Mouse (Mus musculus) limb, embryonic 11.5 days (tissue): ENCODE data around the gene Cks2. TPM values are rescaled to one million over a fixed set of nuclear protein-coding genes. Genes with fewer than 3 reads are reported as not detected.
"Not testable (repeated sequence)": the region's sequence is repeated elsewhere in the genome, so short reads cannot be mapped to it uniquely, and the experiment has no call there.

ENCODE experiments used
- ATAC-seq: fragments of 200-750 bp; cut with Nextera tagmentation; 2 replicates; pipeline ENCODE4 v1.8.0; 2017; ENCODE audit warnings: low read depth; ENCODE audit not compliant: insufficient number of reproducible peaks, low FRiP score, low TSS enrichment
- DNase-seq: peaks from one replicate; pipeline ENCODE4 v3.0.0-alpha.2; 2015; ENCODE audit warnings: low spot score
- H3K27ac ChIP-seq: fragments of 300-500 bp; sonication (generic); replicated peaks from 2 replicates; pipeline ENCODE4 v1.5.1; 2014; ENCODE audit warnings: low read depth, mild to moderate bottlenecking, low read length
- H3K27me3 ChIP-seq: fragments of 300-500 bp; sonication (generic); 2 replicates; pipeline ENCODE4 v1.6.1; 2014; ENCODE audit warnings: mild to moderate bottlenecking, low read length, mixed read lengths; ENCODE audit not compliant: control insufficient read depth, insufficient read depth
- H3K36me3 ChIP-seq: fragments of 300-500 bp; sonication (generic); 2 replicates; pipeline ENCODE4 v1.6.1; 2014; ENCODE audit warnings: mild to moderate bottlenecking, low read length, moderate library complexity, mixed read lengths; ENCODE audit not compliant: control insufficient read depth, insufficient read depth
- H3K4me1 ChIP-seq: fragments of 300-500 bp; sonication (generic); 2 replicates; pipeline ENCODE4 v1.6.1; 2014; ENCODE audit warnings: low read length, mixed read lengths; ENCODE audit not compliant: control insufficient read depth, insufficient read depth
- H3K4me2 ChIP-seq: fragments of 300-500 bp; sonication (generic); 2 replicates; pipeline ENCODE4 v1.6.1; 2014; ENCODE audit warnings: low read depth, mild to moderate bottlenecking, moderate library complexity; ENCODE audit not compliant: severe bottlenecking
- H3K4me3 ChIP-seq: fragments of 300-500 bp; sonication (generic); 2 replicates; pipeline ENCODE4 v1.5.1; 2014; ENCODE audit warnings: low read depth, low read length
- H3K9ac ChIP-seq: fragments of 300-500 bp; sonication (generic); 2 replicates; pipeline ENCODE4 v1.6.1; 2014; ENCODE audit warnings: mild to moderate bottlenecking, low read length
- H3K9me3 ChIP-seq: fragments of 300-500 bp; sonication (generic); 2 replicates; pipeline ENCODE4 v1.6.1; 2016; ENCODE audit warnings: low read length; ENCODE audit not compliant: control insufficient read depth
- WGBS: fragments of 180-500 bp; shearing (Covaris S2); extraction: QIAGEN DNeasy Blood & Tissue Kit; methylation state at CpG from one replicate; pipeline ENCODE4 v1.1.7; 2014; 5-methylcytosine and 5-hydroxymethylcytosine counted together
- polyA plus RNA-seq: library from polyadenylated mRNA; unstranded; fragments of >200 nt; fragmentation: Nextera tagmentation; extraction: Ambion mirVana; gene quantifications from 2 replicates; pipeline ENCODE4 v1.2.1, GENCODE M21; 2014

Gene Cks2
- polyA plus RNA-seq, 1 experiment from 2014 or later, result 467 TPM

DNA sequence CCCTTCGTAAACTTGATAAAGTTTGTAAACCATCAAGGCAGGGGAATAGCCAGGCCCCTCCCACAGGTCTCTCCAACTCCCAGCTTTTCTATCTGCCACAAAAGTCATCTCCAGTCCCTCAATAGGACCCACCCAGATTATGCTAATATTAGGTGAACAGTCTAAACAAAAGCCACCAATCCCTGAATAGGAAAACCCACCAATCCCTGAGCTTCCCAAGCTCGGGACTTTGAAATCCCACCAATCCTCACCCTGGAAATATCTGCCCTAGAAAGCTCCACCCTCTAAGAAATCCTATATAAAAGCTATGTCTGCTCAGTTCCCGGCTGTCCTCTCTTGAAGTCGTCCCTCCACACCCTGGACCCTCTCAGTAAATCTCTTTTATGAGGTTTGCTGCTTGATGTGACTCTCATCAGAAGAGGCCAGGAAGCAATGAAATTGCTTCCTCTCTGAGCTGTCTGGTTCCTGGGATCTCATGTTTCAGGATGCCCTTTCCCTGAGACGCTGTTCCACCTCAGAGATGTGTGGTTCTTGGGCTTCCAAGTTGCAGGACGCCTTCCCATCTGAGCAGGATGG is 16.7 kb upstream of the Cks2 start:
- WGBS, result 55% methylated on average over 6 of the region's 6 CpGs
- no peak overlapping the region for H3K27ac ChIP-seq
- H3K9me3 ChIP-seq, result no peaks in the 10 kb centered on the region
- DNase-seq (no peak), ATAC-seq (no peak)
- no peak overlapping the region for H3K9ac ChIP-seq
- no peak overlapping the region for H3K4me2 ChIP-seq
- no peaks in the 10 kb centered on the region for H3K36me3 ChIP-seq
- no peaks in the 10 kb centered on the region for H3K4me1 ChIP-seq
- H3K27me3 ChIP-seq, result no peaks in the 10 kb centered on the region
- H3K4me3 ChIP-seq, result no peak overlapping the region

GRCm38 (mm10) chr13:51631354-51631992 is 13.6 kb upstream of the Cks2 start:
- Histone ChIP-seq H3K4me3 (no peak overlapping the region), H3K9ac (no peak overlapping the region), H3K4me1 (no peaks in the 10 kb centered on the region), H3K36me3 (no peaks in the 10 kb centered on the region), H3K27me3 (no peaks in the 10 kb centered on the region), H3K4me2 (no peak overlapping the region), H3K27ac (no peak overlapping the region), H3K9me3 (no peaks in the 10 kb centered on the region)
- DNase-seq (no peak), ATAC-seq (no peak)
- WGBS, result 83% methylated on average over 15 of the region's 15 CpGs

DNA sequence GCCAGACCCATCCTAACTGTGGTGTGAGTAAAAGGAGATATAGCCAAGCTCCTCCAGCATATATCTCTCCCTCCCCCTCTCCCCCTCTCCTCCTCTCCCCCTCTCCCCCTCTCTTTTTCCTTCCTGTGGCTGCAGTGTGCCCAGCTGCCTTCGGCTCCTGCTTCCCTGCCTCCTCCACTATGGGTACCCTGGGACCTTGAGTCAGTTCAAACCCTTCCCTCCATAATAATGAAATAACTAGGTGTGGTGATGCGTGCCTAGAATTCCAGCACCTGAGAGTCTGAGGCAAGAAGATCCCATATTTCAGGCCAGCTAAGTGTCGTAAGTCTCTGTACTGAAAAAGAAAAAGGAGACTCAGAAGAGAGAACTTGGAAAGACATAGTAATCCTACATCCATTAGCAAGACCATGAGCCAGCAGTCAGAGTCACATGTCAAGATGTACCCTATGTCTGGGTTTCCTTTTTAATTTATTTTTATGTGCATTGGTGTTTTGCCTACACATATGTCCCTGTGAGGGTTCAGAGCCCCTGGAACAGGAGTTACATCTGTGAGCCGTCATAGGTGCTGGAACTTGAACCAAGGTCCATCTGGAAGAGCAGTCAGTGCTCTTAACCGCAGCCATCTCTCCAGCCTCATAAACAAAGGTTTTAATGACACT is 12.3 kb upstream of the Cks2 start:
- no peak overlapping the region for H3K4me2 ChIP-seq
- H3K9me3 ChIP-seq, result no peaks in the 10 kb centered on the region
- no peaks in the 10 kb centered on the region for H3K4me1 ChIP-seq
- H3K4me3 ChIP-seq, result no peak overlapping the region
- WGBS, result 77% methylated on average over 5 of the region's 5 CpGs
- DNase-seq, result no peak
- no peak for ATAC-seq
- H3K27ac ChIP-seq, result no peak overlapping the region
- no peak overlapping the region for H3K9ac ChIP-seq
- no peaks in the 10 kb centered on the region for H3K36me3 ChIP-seq
- H3K27me3 ChIP-seq, result no peaks in the 10 kb centered on the region

- H3K4me1 ChIP-seq, H3K9me3 ChIP-seq, H3K36me3 ChIP-seq, H3K4me2 ChIP-seq, H3K9ac ChIP-seq, H3K27me3 ChIP-seq, DNase-seq, H3K4me3 ChIP-seq, H3K27ac ChIP-seq, ATAC-seq: not testable (repeated sequence)
- no CpG with 5 or more reads among the region's 9 CpGs for WGBS
Measured at GRCm38 (mm10) chr13:51635384-51635783, 9.6 kb upstream of the Cks2 start.

DNA sequence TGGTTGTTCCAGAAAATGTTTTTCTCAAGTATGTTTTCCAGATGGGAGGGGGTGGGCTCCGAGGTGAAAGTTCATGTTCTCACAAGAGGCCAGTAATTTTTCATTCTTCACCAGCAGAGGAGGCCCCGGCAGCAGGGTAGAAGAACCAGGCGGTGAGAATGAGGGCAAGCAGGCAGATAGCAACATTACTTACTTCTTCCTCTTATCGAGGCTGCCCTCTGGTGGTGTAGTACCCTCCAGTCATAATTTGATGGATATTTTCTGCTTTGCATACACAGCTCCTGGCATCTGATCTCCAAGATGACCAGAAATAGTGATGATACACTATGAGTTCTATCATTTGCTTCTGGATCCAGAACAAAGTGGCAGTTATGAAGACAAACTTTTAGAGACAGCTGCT is 6.1 kb upstream of the Cks2 start:
- WGBS, result 90% methylated on average over 4 of the region's 4 CpGs
- no peaks in the 10 kb centered on the region for H3K36me3 ChIP-seq
- ATAC-seq, result no peak

DNA sequence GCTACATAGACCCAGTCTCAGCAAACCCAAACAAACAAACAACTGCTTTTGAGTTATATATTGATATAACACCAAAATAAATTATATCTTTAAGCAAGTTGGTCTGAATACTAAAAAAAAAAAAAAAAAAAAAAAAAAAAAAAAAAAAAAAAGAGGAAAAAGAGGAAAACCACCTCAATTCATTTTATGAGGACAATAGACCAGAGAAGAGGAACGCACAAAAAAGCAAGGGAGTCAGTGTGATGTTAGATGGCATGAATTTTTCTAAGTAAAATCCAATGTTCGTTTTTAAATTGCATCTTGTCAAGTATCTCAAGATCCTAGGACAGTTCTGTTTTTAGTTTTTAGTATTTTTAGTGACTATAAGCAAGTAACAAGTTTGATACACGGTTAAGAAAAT is 3.6 kb upstream of the Cks2 start:
- no peaks in the 10 kb centered on the region for H3K27me3 ChIP-seq
- no peak for ATAC-seq
- no peaks in the 10 kb centered on the region for H3K9me3 ChIP-seq
- no peak overlapping the region for H3K27ac ChIP-seq
- no peaks in the 10 kb centered on the region for H3K4me1 ChIP-seq
- 92% methylated on average over 3 of the region's 3 CpGs for WGBS
- no peak for DNase-seq
- no peak overlapping the region for H3K4me2 ChIP-seq
- H3K4me3 ChIP-seq, result no peak overlapping the region
- no peak overlapping the region for H3K9ac ChIP-seq
- no peaks in the 10 kb centered on the region for H3K36me3 ChIP-seq

More for the DNA sequence above, 6.1 kb upstream of the Cks2 start:
- Histone ChIP-seq H3K27me3 (no peaks in the 10 kb centered on the region), H3K9ac (no peak overlapping the region), H3K4me1 (no peaks in the 10 kb centered on the region), H3K4me3 (no peak overlapping the region), H3K9me3 (no peaks in the 10 kb centered on the region), H3K27ac (no peak overlapping the region), H3K4me2 (no peak overlapping the region)
- DNase-seq, result no peak

GRCm38 (mm10) chr13:51642171-51642778 is 2.8 kb upstream of the Cks2 start:
- no peaks in the 10 kb centered on the region for H3K9me3 ChIP-seq
- DNase-seq, result no peak
- no peaks in the 10 kb centered on the region for H3K36me3 ChIP-seq

GRCm38 (mm10) chr13:51643924-51644828 is 856 bp upstream of the Cks2 start:
- ATAC-seq (peak; percentile 18; the same call in 1 of the 2 replicates), DNase-seq (no peak)
- WGBS, result 48% methylated on average over 20 of the region's 20 CpGs

More at GRCm38 (mm10) chr13:51642171-51642778, 2.8 kb upstream of the Cks2 start:
- WGBS, result 29% methylated on average over 11 of the region's 11 CpGs
- H3K27ac ChIP-seq, result no peak overlapping the region
- no peak overlapping the region for H3K4me2 ChIP-seq
- ATAC-seq, result no peak
- no peaks in the 10 kb centered on the region for H3K27me3 ChIP-seq
- no peak overlapping the region for H3K4me3 ChIP-seq
- peaks cover 3% of the 10 kb centered on the region; the same call in 1 of the 2 replicates for H3K4me1 ChIP-seq
- no peak overlapping the region for H3K9ac ChIP-seq

More at GRCm38 (mm10) chr13:51643924-51644828, 856 bp upstream of the Cks2 start:
- Histone ChIP-seq H3K27me3 (no peaks in the 10 kb centered on the region), H3K9me3 (no peaks in the 10 kb centered on the region), H3K4me2 (peak overlapping the region; percentile 47), H3K27ac (peak overlapping the region; percentile 47; the same call in 1 of the 2 replicates), H3K9ac (peak overlapping the region; percentile 58; the same call in 1 of the 2 replicates), H3K4me3 (peak overlapping the region; percentile 61), H3K4me1 (peaks cover 3% of the 10 kb centered on the region; the same call in 1 of the 2 replicates), H3K36me3 (no peaks in the 10 kb centered on the region)
